Mouse (Mus musculus) neural tube, embryonic 11.5 days (tissue): ENCODE results near the gene Kcnj2. TPM values are rescaled to one million over a fixed set of nuclear protein-coding genes. Genes with fewer than 3 reads are reported as not detected.

Experiments
- ATAC-seq: fragments of 200-750 bp; cut with Nextera tagmentation; 2 replicates; pipeline ENCODE4 v1.8.0; 2017; ENCODE audit warnings: moderate number of reproducible peaks, mild to moderate bottlenecking, moderate TSS enrichment, moderate library complexity; ENCODE audit not compliant: insufficient read depth, low FRiP score, low TSS enrichment
- DNase-seq: peaks from one replicate; pipeline ENCODE4 v3.0.0-alpha.2; 2015; ENCODE audit warnings: low spot score
- H3K27ac ChIP-seq: fragments of 300-500 bp; sonication (generic); 2 replicates; pipeline ENCODE4 v1.5.1; 2014; ENCODE audit warnings: low read depth, mild to moderate bottlenecking, low read length
- H3K27me3 ChIP-seq: fragments of 300-500 bp; sonication (generic); 2 replicates; pipeline ENCODE4 v1.6.1; 2014; ENCODE audit warnings: mild to moderate bottlenecking, low read length, mixed read lengths; ENCODE audit not compliant: control insufficient read depth, insufficient read depth
- H3K36me3 ChIP-seq: fragments of 300-500 bp; sonication (generic); 2 replicates; pipeline ENCODE4 v1.6.1; 2014; ENCODE audit warnings: mild to moderate bottlenecking, low read length, moderate library complexity, mixed read lengths; ENCODE audit not compliant: control insufficient read depth, insufficient read depth
- H3K4me1 ChIP-seq: fragments of 300-500 bp; sonication (generic); 2 replicates; pipeline ENCODE4 v1.6.1; 2014; ENCODE audit warnings: low read length, mixed read lengths; ENCODE audit not compliant: control insufficient read depth, insufficient read depth
- H3K4me2 ChIP-seq: fragments of 300-500 bp; sonication (generic); 2 replicates; pipeline ENCODE4 v1.6.1; 2014; ENCODE audit warnings: low read depth, mild to moderate bottlenecking, moderate library complexity
- H3K4me3 ChIP-seq: fragments of 300-500 bp; sonication (generic); 2 replicates; pipeline ENCODE4 v1.5.1; 2014; ENCODE audit warnings: low read depth, low read length
- H3K9ac ChIP-seq: fragments of 300-500 bp; sonication (generic); 2 replicates; pipeline ENCODE4 v1.6.1; 2014; ENCODE audit warnings: mild to moderate bottlenecking, low read length
- H3K9me3 ChIP-seq: fragments of 300-500 bp; sonication (generic); 2 replicates; pipeline ENCODE4 v1.6.1; 2016; ENCODE audit warnings: low read length; ENCODE audit not compliant: control insufficient read depth
- WGBS: fragments of 180-500 bp; shearing (Covaris S2); extraction: QIAGEN DNeasy Blood & Tissue Kit; methylation state at CpG from one replicate; pipeline ENCODE4 v1.1.7; 2014; 5-methylcytosine and 5-hydroxymethylcytosine counted together
- polyA plus RNA-seq: library from polyadenylated mRNA; unstranded; fragments of >200 nt; fragmentation: Nextera tagmentation; extraction: Ambion mirVana; gene quantifications from 2 replicates; pipeline ENCODE4 v1.2.1, GENCODE M21; 2014

Kcnj2 gene
- polyA plus RNA-seq, 1 experiment from 2014 or later = 0.24 TPM

GRCm38 (mm10) chr11:111078107-111078506 lies 12.1 kb downstream of the Kcnj2 start:
- Histone ChIP-seq H3K27me3 (no peaks in the 10 kb centered on the region), H3K27ac (no peak overlapping the region), H3K9me3 (no peaks in the 10 kb centered on the region), H3K36me3 (no peaks in the 10 kb centered on the region), H3K4me3 (no peak overlapping the region), H3K4me2 (no peak overlapping the region), H3K9ac (no peak overlapping the region), H3K4me1 (no peaks in the 10 kb centered on the region)
- DNase-seq = no peak
- ATAC-seq = no peak
- WGBS = 86% methylated on average over 11 of the region's 11 CpGs

- H3K9me3 ChIP-seq = no peaks in the 10 kb centered on the region
- H3K36me3 ChIP-seq = no peaks in the 10 kb centered on the region
- 88% methylated on average over 2 of the region's 2 CpGs for WGBS
- ATAC-seq (no peak), DNase-seq (no peak)
- no peak overlapping the region for H3K9ac ChIP-seq
- no peaks in the 10 kb centered on the region for H3K27me3 ChIP-seq
- no peak overlapping the region for H3K27ac ChIP-seq
- H3K4me1 ChIP-seq = no peaks in the 10 kb centered on the region
- H3K4me2 ChIP-seq = no peak overlapping the region
- H3K4me3 ChIP-seq = no peak overlapping the region
Measured at GRCm38 (mm10) chr11:111083009-111083408, 17.0 kb downstream of the Kcnj2 start.

GRCm38 (mm10) chr11:111086933-111087332 lies 21.0 kb downstream of the Kcnj2 start:
- Histone ChIP-seq H3K4me2 (no peak overlapping the region), H3K9me3 (no peaks in the 10 kb centered on the region), H3K27ac (no peak overlapping the region), H3K36me3 (no peaks in the 10 kb centered on the region), H3K27me3 (no peaks in the 10 kb centered on the region), H3K4me3 (no peak overlapping the region), H3K4me1 (no peaks in the 10 kb centered on the region), H3K9ac (no peak overlapping the region)
- no peak for ATAC-seq
- 88% methylated on average over 6 of the region's 6 CpGs for WGBS
- no peak for DNase-seq

GRCm38 (mm10) chr11:111088226-111088625 lies 22.3 kb downstream of the Kcnj2 start:
- no peak overlapping the region for H3K9ac ChIP-seq
- no peak for ATAC-seq
- no peak overlapping the region for H3K4me3 ChIP-seq

GRCm38 (mm10) chr11:111088812-111089211 lies 22.8 kb downstream of the Kcnj2 start:
- Histone ChIP-seq H3K9ac (no peak overlapping the region), H3K27me3 (no peaks in the 10 kb centered on the region), H3K9me3 (no peaks in the 10 kb centered on the region), H3K4me2 (no peak overlapping the region), H3K27ac (no peak overlapping the region), H3K4me1 (no peaks in the 10 kb centered on the region), H3K4me3 (no peak overlapping the region), H3K36me3 (no peaks in the 10 kb centered on the region)
- WGBS = 37% methylated on average over 3 of the region's 3 CpGs
- no peak for DNase-seq
- no peak for ATAC-seq

More at GRCm38 (mm10) chr11:111088226-111088625, 22.3 kb downstream of the Kcnj2 start:
- H3K27ac ChIP-seq = no peak overlapping the region
- H3K4me1 ChIP-seq = no peaks in the 10 kb centered on the region
- H3K4me2 ChIP-seq = no peak overlapping the region
- no peaks in the 10 kb centered on the region for H3K36me3 ChIP-seq
- no peak for DNase-seq
- H3K9me3 ChIP-seq = no peaks in the 10 kb centered on the region
- H3K27me3 ChIP-seq = no peaks in the 10 kb centered on the region

GRCm38 (mm10) chr11:111091117-111091516 lies 25.2 kb downstream of the Kcnj2 start:
- Histone ChIP-seq H3K9me3 (no peaks in the 10 kb centered on the region), H3K36me3 (no peaks in the 10 kb centered on the region), H3K4me3 (no peak overlapping the region), H3K4me1 (no peaks in the 10 kb centered on the region), H3K9ac (no peak overlapping the region), H3K4me2 (no peak overlapping the region), H3K27ac (no peak overlapping the region), H3K27me3 (no peaks in the 10 kb centered on the region)
- DNase-seq (no peak), ATAC-seq (no peak)
- 80% methylated on average over 6 of the region's 6 CpGs for WGBS

- no peaks in the 10 kb centered on the region for H3K9me3 ChIP-seq
- H3K27me3 ChIP-seq = no peaks in the 10 kb centered on the region
- 90% methylated on average over 2 of the region's 2 CpGs for WGBS
- no peaks in the 10 kb centered on the region for H3K36me3 ChIP-seq
- DNase-seq = no peak
- no peaks in the 10 kb centered on the region for H3K4me1 ChIP-seq
- H3K9ac ChIP-seq = no peak overlapping the region
- H3K27ac ChIP-seq = no peak overlapping the region
- no peak for ATAC-seq
- H3K4me3 ChIP-seq = no peak overlapping the region
- H3K4me2 ChIP-seq = no peak overlapping the region
Measured at GRCm38 (mm10) chr11:111092967-111093366, 27.0 kb downstream of the Kcnj2 start.

- DNase-seq (no peak), ATAC-seq (no peak)
- WGBS = 86% methylated on average over 5 of the region's 5 CpGs
- no peak overlapping the region for H3K27ac ChIP-seq
- no peaks in the 10 kb centered on the region for H3K27me3 ChIP-seq
- H3K4me2 ChIP-seq = no peak overlapping the region
- H3K9ac ChIP-seq = no peak overlapping the region
- no peaks in the 10 kb centered on the region for H3K9me3 ChIP-seq
- no peak overlapping the region for H3K4me3 ChIP-seq
- no peaks in the 10 kb centered on the region for H3K36me3 ChIP-seq
- no peaks in the 10 kb centered on the region for H3K4me1 ChIP-seq
Measured at GRCm38 (mm10) chr11:111096612-111097011, 30.6 kb downstream of the Kcnj2 start.

- Histone ChIP-seq H3K27ac (no peak overlapping the region), H3K27me3 (no peaks in the 10 kb centered on the region), H3K4me1 (no peaks in the 10 kb centered on the region), H3K36me3 (no peaks in the 10 kb centered on the region), H3K9ac (no peak overlapping the region), H3K4me3 (no peak overlapping the region), H3K4me2 (no peak overlapping the region), H3K9me3 (no peaks in the 10 kb centered on the region)
- no peak for ATAC-seq
- no peak for DNase-seq
- 87% methylated on average over 2 of the region's 2 CpGs for WGBS
Measured at GRCm38 (mm10) chr11:111100131-111100530, 34.2 kb downstream of the Kcnj2 start.
